Mouse (Mus musculus): ENCODE data around the gene Gm136.

The Gm136 gene

DNA sequence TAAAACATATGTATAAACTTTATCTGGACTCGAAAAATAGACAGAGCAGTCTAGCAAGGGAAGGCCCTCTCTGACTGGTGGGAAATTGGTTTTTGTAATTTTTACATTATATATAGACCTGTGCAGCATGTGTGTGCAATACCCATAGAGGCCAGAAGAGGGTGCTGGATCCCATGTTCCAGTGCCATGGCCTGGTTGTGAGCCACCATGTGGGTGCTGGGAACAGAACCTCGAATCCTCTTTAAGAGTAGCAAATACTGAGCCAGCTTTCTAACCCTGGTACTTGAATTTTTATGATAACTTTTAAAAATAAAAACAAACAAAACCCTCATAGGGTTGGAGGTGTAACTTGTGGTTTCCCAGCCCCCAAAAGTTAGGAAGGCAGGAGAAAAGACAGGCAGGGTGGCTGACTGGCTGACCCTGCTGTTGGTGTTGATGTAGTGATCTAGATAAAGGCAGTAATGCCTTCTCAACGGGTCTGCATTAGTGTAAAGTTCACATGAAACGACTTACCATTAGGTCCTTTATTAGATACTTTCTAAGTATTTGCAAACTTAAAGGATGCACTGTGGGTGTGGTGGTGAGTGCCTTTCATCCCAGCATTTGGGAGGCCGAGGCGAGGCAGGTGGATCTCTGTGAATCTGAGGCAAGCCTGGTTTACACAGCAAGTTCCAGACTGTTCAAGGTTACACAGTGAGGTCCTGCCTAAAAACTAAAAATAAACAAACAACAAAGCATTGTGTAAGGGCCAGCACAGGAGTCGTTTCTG is 35.8 kb downstream of the Gm136 start:
- in situ Hi-C loops (cut with MboI; ENCODE audit: unreplicated experiment in 2 of 2), result no loop called here

DNA sequence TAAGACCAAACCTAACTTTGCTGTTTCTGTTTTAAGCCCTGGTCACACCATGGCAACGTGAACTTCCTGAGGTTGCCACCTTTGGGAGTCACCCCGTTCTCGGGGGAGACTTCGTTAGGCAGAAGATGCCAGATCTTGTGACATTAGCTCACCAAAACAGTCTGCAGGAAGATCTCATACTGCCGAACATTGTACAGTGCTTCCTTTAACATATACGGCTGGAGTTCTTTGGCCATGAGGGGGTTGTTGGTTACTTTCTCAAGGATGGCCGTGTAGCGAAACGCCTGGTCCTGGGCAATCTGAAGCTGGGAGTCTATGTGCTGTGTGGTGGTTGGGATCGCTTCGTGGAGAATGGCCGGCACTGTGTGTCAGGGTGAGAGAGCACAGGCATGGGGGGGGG is 36.6 kb downstream of the Gm136 start:
- in situ Hi-C loops (cut with MboI; ENCODE audit: unreplicated experiment in 2 of 2), result no loop called here

DNA sequence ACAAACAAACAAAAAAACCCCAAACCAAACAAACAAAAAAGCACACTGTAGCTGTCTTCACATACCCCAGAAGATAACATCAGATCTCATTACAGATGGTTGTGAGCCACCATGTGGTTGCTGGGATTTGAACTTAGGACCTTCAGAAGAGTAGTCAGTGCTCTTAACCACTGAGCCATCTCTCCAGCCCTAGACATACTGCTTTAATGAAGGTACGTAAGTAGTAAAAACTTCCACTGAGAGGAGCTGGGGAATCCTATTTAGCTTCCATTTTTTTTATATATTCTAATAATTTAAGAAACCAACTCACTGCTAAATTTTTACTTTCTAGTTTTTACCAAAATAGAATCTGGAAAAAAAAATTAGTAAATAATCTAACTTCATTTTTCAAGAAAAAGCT is 41.0 kb downstream of the Gm136 start:
- in situ Hi-C loops (cut with MboI; ENCODE audit: unreplicated experiment in 2 of 2), result no loop called here

DNA sequence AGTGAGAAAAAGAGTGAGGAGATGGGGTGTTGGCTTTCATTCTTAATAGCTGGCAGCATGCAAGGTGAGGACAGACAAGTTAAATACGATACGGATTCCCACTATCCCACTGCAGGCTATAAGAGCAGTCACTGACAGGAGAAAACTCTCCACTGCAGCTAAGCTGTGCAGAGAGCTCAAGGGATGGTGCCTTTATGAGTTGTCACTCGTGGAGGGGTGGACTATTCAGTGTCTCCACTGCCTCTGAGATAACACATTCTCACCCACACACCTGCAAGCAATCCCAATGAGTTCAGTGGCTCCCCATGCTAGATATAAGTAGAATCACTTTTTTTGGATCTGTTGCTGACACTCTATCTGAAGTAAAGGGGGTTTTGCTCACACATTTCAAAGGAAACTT is 47.9 kb downstream of the Gm136 start:
- in situ Hi-C loops (cut with MboI; ENCODE audit: unreplicated experiment in 2 of 2), result no loop called here

DNA sequence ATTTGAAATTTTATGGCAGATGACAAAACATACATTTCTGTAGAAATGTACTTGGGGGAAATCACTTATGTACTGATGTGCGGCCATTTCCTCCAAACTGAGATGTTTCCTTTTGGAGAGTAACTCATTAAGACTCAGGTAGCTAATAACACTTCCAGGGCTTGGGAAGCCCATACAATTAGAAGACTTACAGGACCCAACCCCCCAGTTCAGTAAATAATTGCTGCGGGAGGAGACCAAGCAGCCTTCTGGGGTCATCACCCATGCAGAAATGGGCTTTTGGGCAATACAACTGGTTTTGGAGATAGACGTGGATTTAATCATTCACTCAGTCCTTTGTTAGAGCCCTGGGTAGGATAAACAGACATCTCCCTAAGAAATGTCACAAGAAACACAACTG is 48.8 kb downstream of the Gm136 start:
- in situ Hi-C loops (cut with MboI; ENCODE audit: unreplicated experiment in 2 of 2), result no loop called here

DNA sequence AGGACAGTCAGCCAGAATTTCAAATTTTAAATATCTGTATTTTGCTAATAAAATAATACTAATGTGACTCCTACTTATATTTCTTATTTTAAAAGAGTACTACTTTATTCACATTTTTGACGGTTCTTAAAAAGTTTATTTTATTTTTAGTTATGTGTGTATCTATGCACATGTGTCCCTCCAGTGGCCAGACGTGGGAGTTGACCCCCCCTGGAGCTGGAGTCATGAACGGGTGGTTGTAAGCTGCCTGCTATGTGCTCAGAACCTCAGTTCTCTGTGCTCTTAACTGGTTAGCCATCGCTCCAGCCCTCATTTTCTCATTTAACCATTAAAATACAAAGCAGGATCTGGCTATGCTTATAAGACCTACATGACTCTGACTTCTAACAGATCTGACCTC is 53.0 kb downstream of the Gm136 start:
- in situ Hi-C loops (cut with MboI; ENCODE audit: unreplicated experiment in 2 of 2), result no loop called here

DNA sequence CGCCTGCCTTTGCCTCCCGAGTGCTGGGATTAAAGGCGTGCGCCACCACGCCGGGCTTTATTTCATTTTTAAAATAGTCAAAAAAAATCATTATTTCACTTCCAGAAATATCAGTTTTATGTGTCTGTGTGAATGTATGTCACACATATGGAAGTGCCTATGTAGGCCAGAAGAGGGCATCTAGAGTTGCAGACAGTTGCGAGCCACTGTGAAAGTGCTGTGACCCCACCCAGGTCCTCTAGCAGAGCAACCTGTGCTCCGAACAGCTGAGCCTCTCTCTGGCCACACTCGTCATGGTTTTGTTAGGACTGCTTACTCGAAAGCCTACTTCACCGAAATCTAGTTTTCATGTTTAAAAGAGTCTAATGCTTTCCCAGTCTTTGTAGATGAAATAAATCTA is 53.8 kb downstream of the Gm136 start:
- in situ Hi-C loops (cut with MboI; ENCODE audit: unreplicated experiment in 2 of 2), result no loop called here

DNA sequence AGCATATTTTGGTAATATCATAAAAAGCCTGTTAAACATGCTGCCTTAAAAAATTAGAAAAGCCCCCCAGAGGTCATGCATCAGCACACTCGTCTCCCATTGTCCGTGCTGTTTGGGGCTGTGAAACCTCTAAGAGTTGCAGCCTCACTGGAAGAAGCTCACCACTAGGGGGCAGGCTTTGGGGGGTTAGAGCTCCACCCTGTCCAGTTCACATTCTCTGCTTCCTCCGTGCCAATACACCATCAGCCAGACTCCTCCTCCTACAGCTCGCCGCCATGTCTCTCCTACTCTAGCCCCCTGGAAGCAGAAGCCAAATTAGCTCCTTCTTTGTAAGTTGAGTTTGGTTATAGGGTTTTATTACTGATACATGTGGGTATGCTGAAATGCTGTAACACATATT is 54.5 kb downstream of the Gm136 start:
- in situ Hi-C loops (cut with MboI; ENCODE audit: unreplicated experiment in 2 of 2), result no loop called here

All from v-Abl transformed pro-B cells (cell line).